Mouse (Mus musculus) testis, adult 2 months (tissue): ENCODE data around the gene Aire. TPM values are rescaled to one million over a fixed set of nuclear protein-coding genes. Genes with fewer than 3 reads are reported as not detected.
"Not testable (repeated sequence)": the region's sequence is repeated elsewhere in the genome, so short reads cannot be mapped to it uniquely, and the experiment has no call there.

Source experiments
- H3K27ac ChIP-seq: fragments of 200-500 bp; 2 replicates; pipeline ENCODE4 v1.5.1; 2012; ENCODE audit warnings: low read depth, low read length; ENCODE audit not compliant: control insufficient read depth, insufficient read depth
- H3K27me3 ChIP-seq: fragments of 200-500 bp; 2 replicates; pipeline ENCODE4 v1.6.1; 2012; ENCODE audit warnings: mild to moderate bottlenecking, low read length, moderate library complexity; ENCODE audit not compliant: control insufficient read depth, insufficient read depth
- H3K36me3 ChIP-seq: fragments of 200-500 bp; 2 replicates; pipeline ENCODE4 v1.6.1; 2012; ENCODE audit warnings: mild to moderate bottlenecking, low read length; ENCODE audit not compliant: control insufficient read depth, insufficient read depth
- H3K4me1 ChIP-seq: fragments of 200-500 bp; 2 replicates; pipeline ENCODE4 v1.6.1; 2012; ENCODE audit warnings: low read length; ENCODE audit not compliant: control insufficient read depth, insufficient read depth
- H3K4me3 ChIP-seq: fragments of 200-500 bp; 2 replicates; pipeline ENCODE4 v1.5.1; 2012; ENCODE audit warnings: low read depth, mild to moderate bottlenecking, low read length, moderate library complexity, mixed read lengths; ENCODE audit not compliant: control insufficient read depth
- CTCF ChIP-seq: fragments of 200-500 bp; IDR thresholded peaks from 2 replicates; pipeline ENCODE4 v1.5.1; 2012; ENCODE audit warnings: low read depth, mild to moderate bottlenecking, inconsistent platforms, low read length, moderate library complexity; ENCODE audit not compliant: control insufficient read depth, insufficient read depth, insufficient replicate concordance
- POLR2A ChIP-seq: fragments of 200-500 bp; IDR thresholded peaks from 2 replicates; pipeline ENCODE4 v1.6.1; 2012; ENCODE audit warnings: low read depth, mild to moderate bottlenecking, inconsistent platforms, low read length, moderate library complexity; ENCODE audit not compliant: control insufficient read depth
- polyA plus RNA-seq: library from polyadenylated mRNA; depleted of rRNA; stranded (reverse); fragments of >200 nt; gene quantifications from 2 replicates; pipeline ENCODE4 v1.2.3, GENCODE M21; 2012

Aire gene
- polyA plus RNA-seq, 1 experiment, result 1.8 TPM

DNA sequence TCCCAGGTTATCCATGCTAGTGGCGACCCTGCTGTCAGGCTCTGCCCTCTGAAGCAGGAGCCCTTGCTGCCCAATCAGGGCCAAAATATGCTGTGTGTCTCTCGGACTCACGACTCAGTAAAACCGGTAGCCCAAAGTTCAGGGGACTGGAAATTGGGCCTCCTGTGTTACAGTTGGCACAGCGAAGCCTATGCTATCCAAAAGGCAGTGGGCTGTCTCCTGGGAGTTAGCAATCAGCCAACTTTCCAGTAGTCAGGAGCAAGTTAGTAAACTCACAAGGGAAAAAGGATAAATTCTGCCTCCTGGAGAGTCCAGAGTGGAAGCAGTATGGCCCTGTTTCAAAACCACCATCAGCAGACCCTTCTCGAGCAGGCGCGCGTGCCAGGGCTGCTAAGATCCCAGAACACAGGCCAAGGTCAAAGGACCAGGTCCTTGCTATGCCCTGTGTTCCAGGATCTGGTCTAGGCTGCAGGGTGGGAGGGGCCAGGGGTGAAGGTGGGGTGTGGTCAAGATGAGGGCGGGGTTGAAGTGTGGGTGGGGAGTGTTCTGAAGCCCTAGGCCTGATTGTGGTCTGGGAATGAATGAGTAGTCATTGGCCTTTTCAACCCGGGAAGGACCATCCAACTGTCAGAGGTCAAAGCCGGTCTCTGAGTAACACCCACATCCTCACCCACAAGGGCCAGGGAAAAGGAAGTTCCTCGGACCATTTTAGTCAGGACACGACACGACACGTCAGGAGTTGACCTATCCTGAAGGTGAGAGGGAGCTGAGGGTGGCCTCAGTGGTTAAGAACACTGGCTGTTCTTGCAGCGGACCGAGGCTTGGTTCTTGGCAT is 30.5 kb downstream of the Aire start:
- Histone ChIP-seq H3K36me3 (no peaks in the 10 kb centered on the region), H3K27ac (no peak overlapping the region), H3K4me1 (peaks cover 15% of the 10 kb centered on the region), H3K4me3 (no peak overlapping the region), H3K27me3 (no peaks in the 10 kb centered on the region)
- TF ChIP-seq CTCF (no peak), POLR2A (no peak)

GRCm38 (mm10) chr10:78011116-78011515 is 32.3 kb downstream of the Aire start:
- not testable (repeated sequence) for H3K4me3 ChIP-seq, H3K36me3 ChIP-seq, H3K27ac ChIP-seq, H3K27me3 ChIP-seq
- peaks cover 15% of the 10 kb centered on the region for H3K4me1 ChIP-seq

- Histone ChIP-seq H3K4me3 (no peak overlapping the region), H3K27ac (no peak overlapping the region), H3K4me1 (peaks cover 15% of the 10 kb centered on the region), H3K27me3 (no peaks in the 10 kb centered on the region), H3K36me3 (no peaks in the 10 kb centered on the region)
- no peak for TF ChIP-seq POLR2A
- TF ChIP-seq CTCF, result no peak
Observed at GRCm38 (mm10) chr10:78010335-78010734, 33.1 kb downstream of the Aire start.

DNA sequence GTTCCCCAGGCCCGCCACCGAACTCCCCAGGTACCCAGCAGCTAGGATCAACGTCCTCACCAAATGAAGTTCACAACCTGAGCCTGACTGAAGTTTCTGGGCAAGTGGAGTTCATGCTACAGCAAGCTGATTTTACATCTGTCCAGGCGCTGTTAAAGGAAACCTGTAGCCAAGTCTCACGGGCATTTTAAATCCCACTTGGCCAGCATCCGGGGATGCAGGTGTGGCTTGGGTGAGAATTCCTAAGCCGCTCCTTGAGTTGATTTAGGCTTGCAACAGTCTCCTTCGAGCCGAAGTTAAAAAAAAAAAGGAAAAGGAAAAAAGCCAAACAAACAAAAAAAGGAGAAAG is 33.5 kb downstream of the Aire start, which contains the start of gene Pfkl:
Gene Pfkl (minus strand): TSS at position 139 of the 349 bp plus-strand sequence.
- TF ChIP-seq CTCF (no peak), POLR2A (no peak)
- Histone ChIP-seq H3K27me3 (no peaks in the 10 kb centered on the region), H3K4me1 (peaks cover 15% of the 10 kb centered on the region), H3K4me3 (peak within 1 kb of the TSS; percentile 78), H3K36me3 (no peaks in the 10 kb centered on the region), H3K27ac (peak within 1 kb of the TSS; percentile 64)

GRCm38 (mm10) chr10:78009184-78009944 is 34.0 kb downstream of the Aire start:
- H3K27ac ChIP-seq, result peak overlapping the region; percentile 64
- peak overlapping the region; percentile 78 for H3K4me3 ChIP-seq
- H3K4me1 ChIP-seq, result peaks cover 15% of the 10 kb centered on the region
- H3K36me3 ChIP-seq, result no peaks in the 10 kb centered on the region
- no peaks in the 10 kb centered on the region for H3K27me3 ChIP-seq
- TF ChIP-seq POLR2A (peak; percentile 61), CTCF (peak; percentile 32; the same call in 1 of the 2 replicates)

DNA sequence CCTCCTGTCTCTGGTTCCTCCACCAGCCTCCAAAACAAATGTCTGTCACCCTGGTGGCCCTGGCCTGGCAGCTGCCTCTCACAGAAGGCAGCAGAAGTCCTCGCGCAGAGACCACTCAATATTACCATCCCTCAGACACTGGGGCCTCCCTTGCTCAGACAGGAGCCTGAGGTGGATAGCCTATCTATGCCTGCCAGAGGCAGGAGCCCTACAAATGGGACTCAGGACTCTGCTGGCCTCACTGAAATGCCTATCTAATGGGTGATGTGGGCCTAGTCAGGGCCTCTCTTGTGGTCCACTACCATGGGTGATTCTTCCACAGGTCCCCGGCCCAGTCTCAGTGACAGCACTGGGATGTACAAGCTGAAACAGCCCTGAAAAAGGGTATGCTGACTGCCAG is 35.2 kb downstream of the Aire start:
- TF ChIP-seq CTCF, result no peak
- no peak for TF ChIP-seq POLR2A
- Histone ChIP-seq H3K27ac (no peak overlapping the region), H3K36me3 (no peaks in the 10 kb centered on the region), H3K4me1 (peaks cover 14% of the 10 kb centered on the region), H3K27me3 (no peaks in the 10 kb centered on the region), H3K4me3 (no peak overlapping the region)

- TF ChIP-seq POLR2A (no peak), CTCF (no peak)
- Histone ChIP-seq H3K27ac (no peak overlapping the region), H3K4me3 (no peak overlapping the region), H3K36me3 (no peaks in the 10 kb centered on the region), H3K4me1 (peaks cover 11% of the 10 kb centered on the region), H3K27me3 (no peaks in the 10 kb centered on the region)
Observed at GRCm38 (mm10) chr10:78007203-78007602, 36.2 kb downstream of the Aire start.
